Mouse (Mus musculus) layer of hippocampus, adult 2 months (tissue): ENCODE measurements around the gene Wdr78. TPM values are rescaled to one million over a fixed set of nuclear protein-coding genes. Genes with fewer than 3 reads are reported as not detected.

Source experiments
- DNase-seq, 2 experiments: peaks; one replicate each; pipeline ENCODE4 v3.0.0; 2022; ENCODE audit warnings: low spot score in 2 of 2
- H3K27ac ChIP-seq: fragments of 200-600 bp; 2 replicates; pipeline ENCODE4 v1.8.1; 2022
- H3K4me3 ChIP-seq: fragments of 200-600 bp; 2 replicates; pipeline ENCODE4 v1.8.1; 2022; ENCODE audit warnings: mild to moderate bottlenecking
- CTCF ChIP-seq: fragments of 200-600 bp; conservative IDR thresholded peaks from 2 replicates; pipeline ENCODE4 v1.8.1; 2022; ENCODE audit warnings: antibody characterized with exemption, mild to moderate bottlenecking, moderate library complexity
- long read RNA-seq, 2 experiments: library from polyadenylated mRNA; stranded (forward); transcript quantifications; one replicate each; pipeline ENCODE4 v2.0.0; 2021; ENCODE audit warnings: borderline mapping rate in 2 of 2
- total RNA-seq, 2 experiments: library from RNA; stranded (reverse); gene quantifications; 2 replicates each; pipeline ENCODE4 v1.2.3; 2021

The Wdr78 gene
- total RNA-seq = 10 to 100 TPM; 13.9 to 15.8 TPM
- long read RNA-seq, experiment 1, full-length matches to known transcripts = 2 of 6 reads
- long read RNA-seq, experiment 1, partial matches to known transcripts = 1 of 6 reads
- long read RNA-seq, experiment 1, other reads (novel, unspliced or antisense) = 3 of 6 reads
- long read RNA-seq, experiment 2, partial matches to known transcripts = 0 of 2 reads
- long read RNA-seq, experiment 2, other reads (novel, unspliced or antisense) = 2 of 2 reads

DNA sequence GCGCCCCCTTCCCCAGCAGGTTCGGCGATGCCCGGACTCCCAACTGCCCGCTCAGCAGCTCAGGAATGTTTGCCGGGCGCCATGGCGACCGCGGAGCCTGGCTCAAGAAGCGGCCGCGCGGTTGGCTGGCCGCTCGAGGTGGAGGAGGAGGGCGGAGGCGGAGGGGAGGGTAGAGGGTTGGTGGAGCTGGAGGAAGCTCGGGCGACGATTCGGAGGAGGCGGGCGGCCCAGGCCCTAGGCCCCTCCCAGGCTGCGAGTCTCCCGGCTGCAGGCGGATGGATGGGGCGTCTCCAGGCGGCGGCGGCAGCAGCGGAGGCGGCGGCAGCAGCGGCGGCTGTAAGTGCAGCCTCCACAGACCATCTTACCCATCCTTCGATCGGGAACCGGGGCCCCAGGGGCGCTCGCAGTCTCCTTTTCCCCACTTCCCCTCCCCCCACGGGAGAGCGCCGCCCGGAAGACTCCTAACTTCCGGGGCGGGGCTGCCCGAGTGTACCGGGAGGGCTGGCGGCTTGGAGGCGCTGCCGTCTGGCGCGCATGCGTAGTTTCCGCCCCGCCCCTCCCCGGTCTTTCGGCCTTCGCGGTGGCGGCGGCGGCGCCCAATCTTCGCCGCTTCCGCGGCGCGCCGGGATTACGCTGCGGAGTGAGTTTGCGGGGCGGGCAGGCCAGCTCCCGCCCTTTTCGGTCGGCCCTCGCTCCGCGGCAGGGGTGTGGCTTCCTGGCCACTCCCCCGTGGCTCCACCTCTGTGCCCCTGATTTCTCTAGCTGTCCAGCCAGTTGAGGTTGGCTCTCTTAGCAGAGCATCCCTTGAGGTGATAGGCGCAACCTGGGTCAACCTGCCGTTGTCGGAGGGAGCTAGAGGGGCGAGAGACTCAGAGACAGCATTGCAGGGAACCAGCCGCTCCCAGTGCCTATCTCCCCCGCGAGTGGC, at the start of gene Wdr78, which contains the start of gene Mier1:
Gene Wdr78 (minus strand): TSS at position 372 of the 928 bp plus-strand sequence.
Gene Mier1 (plus strand): TSS at position 207 of the 928 bp plus-strand sequence.
- no peak for TF ChIP-seq CTCF

DNA sequence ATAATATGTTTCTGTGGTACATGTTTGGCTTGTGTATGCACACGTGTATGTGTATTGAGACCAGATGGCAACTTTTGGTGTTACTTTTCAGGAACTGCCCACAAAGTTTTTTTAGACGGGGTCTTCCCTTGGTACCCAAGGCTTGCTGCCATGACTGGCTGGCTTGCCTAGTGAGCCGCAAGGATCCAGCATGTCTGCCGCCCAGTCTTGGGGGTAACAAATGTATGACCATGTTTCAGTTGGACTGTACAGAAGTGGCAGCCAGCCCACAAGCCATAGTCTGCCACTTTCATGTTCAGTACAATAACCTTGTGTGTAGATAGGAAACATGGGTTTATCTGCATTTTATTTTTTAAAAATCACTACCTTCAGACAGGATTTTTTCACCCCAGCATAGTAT, 44.4 kb upstream of the Wdr78 start:
- no peak for TF ChIP-seq CTCF
- no peak for DNase-seq

More for the DNA sequence above, at the start of gene Wdr78, which contains the start of gene Mier1:
- H3K4me3 ChIP-seq = peak within 1 kb of the TSS; percentile 77
- peak; percentile 90 to 96 for DNase-seq
- peak within 1 kb of the TSS; percentile 99 for H3K27ac ChIP-seq

DNA sequence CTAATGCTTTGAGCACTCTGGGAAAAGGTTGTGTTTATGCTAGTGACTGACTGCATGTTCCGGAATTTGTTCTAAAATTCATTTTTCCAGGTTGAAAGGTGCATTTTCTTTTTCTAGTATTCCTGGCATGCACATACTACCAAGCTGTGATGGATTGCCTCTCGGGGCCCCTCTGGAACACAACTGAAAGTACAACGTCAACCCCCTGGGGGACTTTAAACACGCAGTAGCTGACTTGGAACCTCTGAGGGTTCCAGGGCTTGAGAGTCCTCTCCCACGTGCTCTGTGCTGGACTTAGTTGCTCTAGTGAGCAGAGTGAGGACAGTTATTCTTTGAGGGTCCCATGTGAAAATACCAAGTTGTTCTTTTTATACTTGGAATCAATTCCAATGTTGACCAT, 37.6 kb upstream of the Wdr78 start:
- Histone ChIP-seq H3K27ac (no peak overlapping the region), H3K4me3 (no peak overlapping the region)
- no peak for DNase-seq
- no peak for TF ChIP-seq CTCF

More for the DNA sequence above, 44.4 kb upstream of the Wdr78 start:
- Histone ChIP-seq H3K27ac (no peak overlapping the region), H3K4me3 (no peak overlapping the region)

DNA sequence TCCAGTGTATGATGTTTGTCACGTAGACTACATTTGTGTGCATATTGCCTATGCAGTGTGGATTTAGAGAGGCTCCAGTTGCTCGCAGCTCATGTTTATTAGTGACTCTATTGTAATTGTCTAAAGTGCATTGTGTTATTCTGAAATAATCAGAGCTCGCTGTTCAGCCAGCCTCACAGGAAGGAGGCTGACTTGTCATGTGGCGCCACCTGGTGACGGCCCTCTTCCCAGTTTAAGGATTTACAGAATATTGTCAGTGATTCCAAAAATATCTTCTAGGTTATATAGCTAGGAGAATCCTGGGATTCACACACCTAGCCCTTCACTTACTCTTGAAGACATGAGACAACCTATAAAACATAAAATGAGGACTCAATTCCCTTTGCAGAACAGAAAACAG, 32.0 kb upstream of the Wdr78 start:
- no peak overlapping the region for H3K4me3 ChIP-seq
- peak; percentile 94 for TF ChIP-seq CTCF
- DNase-seq = peak; percentile 67 to 90
- no peak overlapping the region for H3K27ac ChIP-seq

DNA sequence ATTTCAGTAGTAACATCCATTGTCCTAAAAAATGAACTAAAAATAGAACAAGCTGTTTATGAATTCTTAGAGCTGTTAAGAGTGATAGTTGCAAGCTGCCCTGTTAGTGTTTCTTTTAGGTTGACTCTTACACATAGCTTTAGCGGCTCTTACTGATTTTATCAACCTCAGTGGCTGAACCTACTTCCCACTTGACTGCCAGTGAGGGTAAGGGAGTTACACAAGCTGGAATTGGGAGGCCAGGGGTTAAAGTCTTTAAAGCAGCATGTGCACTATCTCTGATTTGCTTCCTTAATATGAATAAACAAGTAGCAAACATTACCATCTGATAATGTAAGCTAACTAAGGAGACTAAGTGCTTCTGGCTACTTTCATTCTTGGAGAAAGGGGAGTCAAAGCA, 22.6 kb upstream of the Wdr78 start:
- no peak for DNase-seq
- Histone ChIP-seq H3K4me3 (no peak overlapping the region), H3K27ac (no peak overlapping the region)
- no peak for TF ChIP-seq CTCF

DNA sequence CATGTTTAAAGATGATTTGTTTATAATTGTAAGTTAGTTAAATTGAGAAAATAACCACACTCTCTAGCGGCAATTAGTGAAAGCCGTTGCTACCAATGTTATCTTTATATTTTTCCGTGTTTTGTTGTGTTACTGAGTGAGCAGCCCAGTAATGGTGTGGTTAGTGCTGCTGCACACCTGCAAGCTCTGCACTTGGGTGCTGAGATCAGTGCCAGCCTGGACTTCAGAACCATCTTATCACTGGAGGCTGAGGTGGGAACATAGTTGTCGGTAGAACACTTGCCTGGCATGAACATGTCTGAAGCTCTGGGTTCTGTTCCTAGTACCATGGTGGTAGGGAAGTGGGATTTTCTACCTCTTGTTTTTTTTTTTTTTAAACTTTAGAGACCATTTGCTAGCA, 12.2 kb upstream of the Wdr78 start:
- no peak for DNase-seq
- no peak for TF ChIP-seq CTCF
- no peak overlapping the region for H3K27ac ChIP-seq
- no peak overlapping the region for H3K4me3 ChIP-seq

DNA sequence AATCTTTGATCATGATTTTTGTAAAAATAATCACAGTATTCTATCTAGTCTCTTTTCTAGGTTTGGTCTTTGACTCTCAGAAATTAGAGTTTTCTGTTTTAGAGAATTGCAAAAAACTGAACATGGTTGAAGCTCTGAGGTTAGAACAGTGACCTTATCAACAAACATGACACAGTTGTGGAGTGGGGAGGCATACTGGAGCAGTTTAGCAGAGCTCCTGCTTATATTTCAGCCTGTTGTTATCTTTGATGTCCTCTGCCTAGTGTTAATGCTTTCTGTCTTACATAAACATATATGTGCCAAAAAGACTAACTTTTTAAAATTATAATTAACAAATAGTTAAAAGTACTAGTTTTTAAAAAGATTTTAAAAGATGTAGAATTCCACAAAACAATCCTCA, 9.3 kb upstream of the Wdr78 start:
- H3K27ac ChIP-seq = no peak overlapping the region
- H3K4me3 ChIP-seq = no peak overlapping the region
- TF ChIP-seq CTCF = no peak
- no peak for DNase-seq

DNA sequence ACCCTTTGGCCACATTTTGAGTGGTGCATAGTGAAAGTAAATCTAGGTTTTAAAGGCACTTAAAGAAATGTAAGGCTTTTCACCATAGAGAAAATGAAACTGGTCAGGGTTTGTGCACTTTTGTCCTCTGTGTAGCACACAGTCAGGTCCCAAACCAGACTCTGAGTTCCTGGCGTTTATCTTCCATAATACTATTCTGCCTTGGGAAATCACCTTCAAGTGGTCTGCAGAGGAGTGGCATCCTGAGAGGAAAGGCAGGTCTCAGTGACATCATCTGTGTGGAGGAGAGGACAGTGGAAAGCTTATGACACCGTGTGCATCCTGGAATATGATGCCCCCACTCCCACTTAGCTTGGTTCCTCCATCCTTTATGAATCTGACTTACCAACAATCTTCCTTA, 8.7 kb upstream of the Wdr78 start:
- DNase-seq = no peak
- no peak for TF ChIP-seq CTCF
- Histone ChIP-seq H3K27ac (no peak overlapping the region), H3K4me3 (no peak overlapping the region)

DNA sequence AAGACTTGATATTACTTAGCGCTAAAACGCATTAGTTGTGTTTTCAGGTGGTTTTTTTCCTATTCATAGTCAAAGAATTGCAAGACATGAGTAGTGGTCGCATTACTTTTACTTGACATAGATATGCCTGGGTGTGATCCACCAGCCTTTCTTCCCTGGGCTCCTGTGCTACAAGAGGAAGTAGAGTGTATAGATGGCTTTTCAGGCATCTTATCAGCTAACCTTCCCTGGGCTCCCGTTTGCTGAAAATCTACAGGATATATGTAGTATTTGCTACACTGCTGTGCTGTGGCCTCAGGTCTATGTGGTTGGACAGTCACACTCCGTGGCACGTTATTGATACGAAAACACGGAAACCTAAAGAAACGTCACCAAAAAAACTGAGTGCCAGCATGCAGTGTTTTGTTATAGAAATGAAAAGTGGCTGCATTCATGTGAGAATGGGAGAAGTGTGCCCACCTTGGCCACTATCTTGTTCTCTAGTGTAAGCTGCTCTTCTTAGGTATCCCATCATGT, 6.6 kb upstream of the Wdr78 start:
- no peak for TF ChIP-seq CTCF

DNA sequence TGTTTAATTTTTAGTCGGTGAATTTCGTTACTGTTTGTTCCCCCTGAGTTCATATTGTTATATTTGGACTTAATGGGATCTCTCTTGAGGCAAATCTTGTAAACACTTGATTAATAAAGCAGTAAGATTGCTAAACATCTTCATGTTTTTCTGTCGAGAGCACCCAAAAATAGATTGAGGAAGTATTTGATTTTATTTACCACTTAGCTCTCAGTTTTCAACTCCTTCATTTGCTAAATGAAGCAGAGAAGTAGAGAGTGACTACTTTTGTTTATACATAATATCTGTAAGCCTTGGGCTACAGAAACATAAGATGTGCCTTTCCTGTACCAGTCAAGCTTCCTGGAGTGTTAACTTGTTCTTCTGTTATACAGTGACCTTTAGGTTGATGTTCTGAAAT, 6.0 kb upstream of the Wdr78 start:
- peak overlapping the region; percentile 67 for H3K4me3 ChIP-seq
- no peak for DNase-seq
- 0 out of 2 replicates have a peak overlapping the region, but pooled peaks have one; percentile 15 for H3K27ac ChIP-seq
- no peak for TF ChIP-seq CTCF

More for the DNA sequence above, 6.6 kb upstream of the Wdr78 start:
- Histone ChIP-seq H3K27ac (0 out of 2 replicates have a peak overlapping the region, but pooled peaks have one; percentile 15), H3K4me3 (no peak overlapping the region; the same call in 1 of the 2 replicates)
- no peak for DNase-seq

DNA sequence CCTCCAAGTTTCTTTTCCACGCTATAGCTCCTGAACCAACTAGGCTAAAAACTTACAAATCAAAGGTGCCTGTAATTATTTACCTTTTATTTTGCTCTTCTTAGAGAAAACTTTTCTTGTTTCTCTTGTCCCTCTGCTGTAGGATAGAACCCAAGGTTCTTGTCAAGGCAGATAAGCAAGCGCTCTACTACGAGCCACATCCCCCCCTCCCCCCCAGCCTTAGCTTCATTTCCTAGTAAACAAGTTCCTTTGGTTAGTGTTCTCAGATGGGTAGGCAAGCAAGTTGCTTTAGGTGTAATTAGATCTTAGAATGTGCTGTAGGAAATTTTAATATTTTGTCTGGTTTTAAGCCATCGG, 5.7 kb upstream of the Wdr78 start:
- DNase-seq = no peak
- no peak for TF ChIP-seq CTCF
- peak overlapping the region; percentile 91 for H3K27ac ChIP-seq
- peak overlapping the region; percentile 67 for H3K4me3 ChIP-seq

DNA sequence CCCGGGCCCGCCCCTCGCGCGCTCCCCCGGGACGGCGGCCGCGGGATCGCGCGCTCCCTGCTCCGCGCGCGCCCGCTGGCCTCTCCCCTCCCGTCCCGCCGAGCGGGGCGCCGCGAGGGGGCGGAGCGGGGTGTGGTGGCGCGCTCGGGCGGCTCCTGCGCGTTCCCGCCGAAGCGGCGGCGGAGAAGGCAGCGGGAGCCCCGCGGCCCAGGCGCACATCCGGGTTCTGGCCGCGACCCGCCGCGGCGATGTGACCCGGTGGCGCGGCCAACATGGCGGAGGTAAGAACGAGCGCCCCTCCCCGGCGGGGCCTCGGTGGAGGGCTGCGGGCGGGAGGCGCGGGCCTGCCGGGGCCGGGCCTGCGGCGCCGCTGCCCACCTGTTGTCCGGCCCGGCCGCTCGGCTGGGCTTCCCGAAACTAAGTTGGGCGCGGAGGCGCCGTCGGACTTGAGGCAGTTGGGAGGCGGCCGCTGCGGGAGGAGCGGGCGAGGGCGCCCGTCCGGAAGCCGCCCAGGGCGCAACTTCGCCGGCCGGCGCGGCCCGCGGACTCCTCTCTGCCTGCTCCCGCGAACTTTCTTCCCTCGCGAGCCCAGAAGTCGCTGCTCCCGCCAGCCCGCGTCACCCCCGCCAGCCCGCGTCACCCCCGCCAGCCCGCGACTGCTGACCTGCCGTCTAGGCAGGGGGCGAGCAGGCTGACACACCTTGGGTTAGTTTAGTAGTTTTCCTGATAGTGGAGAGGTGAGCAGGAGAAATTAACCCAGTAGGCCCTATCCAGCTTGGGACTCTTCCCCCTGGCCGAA, 5.1 kb upstream of the Wdr78 start:
- peak overlapping the region; percentile 91 for H3K27ac ChIP-seq
- no peak; the same call in 1 of the 2 replicates for TF ChIP-seq CTCF
- H3K4me3 ChIP-seq = peak overlapping the region; percentile 67
- DNase-seq = peak; percentile 55 to 77
